Mouse (Mus musculus): ENCODE measurements around the gene Ilvbl. TPM values are rescaled to one million over a fixed set of nuclear protein-coding genes. Genes with fewer than 3 reads are reported as not detected.
A peak's percentile ranks its signal among the peaks of the same experiment; 100 is the strongest.

Gene Ilvbl
- polyA plus RNA-seq, 1 experiment from 2014 or later = 42.7 TPM

DNA sequence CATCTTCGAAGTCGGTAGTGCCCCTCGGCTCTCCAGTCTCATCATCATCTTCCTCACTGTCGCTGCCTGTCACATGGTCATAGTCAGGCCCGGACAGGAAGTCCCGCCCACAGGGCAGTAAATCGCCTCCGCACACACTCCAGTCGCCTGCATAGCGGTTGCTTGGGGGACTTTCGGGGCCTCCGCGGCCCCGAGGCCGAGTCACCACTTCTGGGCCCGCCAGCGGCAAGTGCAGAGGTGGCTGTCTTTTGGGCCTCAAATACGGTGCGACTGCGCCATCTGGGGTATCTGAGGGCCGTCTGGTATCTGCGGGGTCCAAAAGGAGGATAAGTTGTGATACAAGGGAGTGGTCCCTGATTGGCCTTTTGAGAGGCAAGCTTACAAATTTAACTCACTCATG lies 11.5 kb downstream of the Ilvbl start:
- Histone ChIP-seq H3K9ac (ENCODE audit: low read depth, low read length) (no peak overlapping the region), H3K4me2 (ENCODE audit: low read depth, low read length) (no peak overlapping the region), H3K27ac (replicated peaks; ENCODE audit: low read depth, low read length) (no peak overlapping the region), H3K4me3 (ENCODE audit: low read depth, low read length) (no peak overlapping the region), H3K36me3 (ENCODE audit: control insufficient read depth, insufficient read depth, low read length) (peaks cover 85% of the 10 kb centered on the region), H3K9me3 (ENCODE audit: control insufficient read depth, low read length) (no peaks in the 10 kb centered on the region), H3K27me3 (replicated peaks; ENCODE audit: control insufficient read depth, insufficient read depth, low read length) (no peaks in the 10 kb centered on the region), H3K4me1 (ENCODE audit: control insufficient read depth, insufficient read depth, low read length) (0 out of 2 replicates have a peak, but pooled peaks cover 6% of the 10 kb centered on the region)
- ATAC-seq (ENCODE audit: low read depth) (no peak), DNase-seq (ENCODE audit: low spot score) (no peak)
- WGBS = 81% methylated on average over 22 of the region's 22 CpGs

DNA sequence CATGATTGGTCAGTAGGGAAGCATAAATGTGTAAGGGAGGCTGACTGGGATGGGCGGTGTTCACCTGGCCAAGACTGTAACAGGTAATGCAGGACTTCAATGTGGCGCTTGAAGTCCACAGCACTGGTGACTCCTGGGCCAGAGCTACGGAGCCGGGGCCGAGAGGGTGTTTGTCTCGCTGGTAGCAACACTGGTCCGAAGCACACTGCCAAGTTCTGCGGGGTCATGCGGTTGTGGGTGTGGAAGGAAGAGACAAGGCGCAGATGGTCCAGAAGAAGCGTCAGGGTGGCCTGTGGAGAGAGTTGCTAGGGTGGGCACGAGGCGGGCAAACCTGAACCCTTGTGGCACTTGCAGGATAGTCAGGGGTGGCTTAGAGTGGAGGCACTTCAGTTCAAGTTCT lies 11.9 kb downstream of the Ilvbl start:
- Histone ChIP-seq H3K27me3 (replicated peaks; ENCODE audit: control insufficient read depth, insufficient read depth, low read length) (no peaks in the 10 kb centered on the region), H3K4me2 (ENCODE audit: low read depth, low read length) (no peak overlapping the region), H3K9me3 (ENCODE audit: control insufficient read depth, low read length) (no peaks in the 10 kb centered on the region), H3K4me3 (ENCODE audit: low read depth, low read length) (no peak overlapping the region), H3K4me1 (ENCODE audit: control insufficient read depth, insufficient read depth, low read length) (0 out of 2 replicates have a peak, but pooled peaks cover 6% of the 10 kb centered on the region), H3K27ac (replicated peaks; ENCODE audit: low read depth, low read length) (no peak overlapping the region), H3K9ac (ENCODE audit: low read depth, low read length) (no peak overlapping the region), H3K36me3 (ENCODE audit: control insufficient read depth, insufficient read depth, low read length) (peaks cover 81% of the 10 kb centered on the region)
- ATAC-seq (ENCODE audit: low read depth) (no peak), DNase-seq (ENCODE audit: low spot score) (no peak)
- 93% methylated on average over 13 of the region's 13 CpGs for WGBS

DNA sequence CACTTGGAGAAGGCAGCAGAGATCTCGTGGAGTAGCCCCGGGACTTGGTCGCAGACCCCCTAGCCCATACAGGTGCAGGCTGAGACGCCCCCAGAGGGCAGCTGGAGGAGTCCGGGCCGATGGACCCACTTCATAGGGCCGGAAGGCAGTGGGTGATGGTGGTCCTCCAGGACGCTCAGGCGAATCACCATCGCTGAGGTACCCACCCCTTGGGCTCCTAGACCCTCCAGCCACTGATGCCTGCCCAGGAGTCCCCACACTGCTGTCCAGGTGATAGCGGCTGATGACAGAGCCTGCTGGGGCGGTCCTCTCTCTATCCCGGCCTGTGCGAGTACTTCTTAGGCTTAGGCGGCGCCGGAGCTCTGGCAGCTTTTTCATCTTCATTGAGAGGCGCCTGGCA lies 15.1 kb downstream of the Ilvbl start:
- ATAC-seq (ENCODE audit: low read depth) (no peak), DNase-seq (ENCODE audit: low spot score) (no peak)
- Histone ChIP-seq H3K36me3 (ENCODE audit: control insufficient read depth, insufficient read depth, low read length) (peaks cover 53% of the 10 kb centered on the region), H3K27ac (replicated peaks; ENCODE audit: low read depth, low read length) (no peak overlapping the region), H3K27me3 (replicated peaks; ENCODE audit: control insufficient read depth, insufficient read depth, low read length) (no peaks in the 10 kb centered on the region), H3K4me3 (ENCODE audit: low read depth, low read length) (no peak overlapping the region), H3K9me3 (ENCODE audit: control insufficient read depth, low read length) (no peaks in the 10 kb centered on the region), H3K4me2 (ENCODE audit: low read depth, low read length) (no peak overlapping the region), H3K4me1 (ENCODE audit: control insufficient read depth, insufficient read depth, low read length) (0 out of 2 replicates have a peak, but pooled peaks cover 6% of the 10 kb centered on the region), H3K9ac (ENCODE audit: low read depth, low read length) (no peak overlapping the region)
- WGBS = 95% methylated on average over 13 of the region's 18 CpGs

DNA sequence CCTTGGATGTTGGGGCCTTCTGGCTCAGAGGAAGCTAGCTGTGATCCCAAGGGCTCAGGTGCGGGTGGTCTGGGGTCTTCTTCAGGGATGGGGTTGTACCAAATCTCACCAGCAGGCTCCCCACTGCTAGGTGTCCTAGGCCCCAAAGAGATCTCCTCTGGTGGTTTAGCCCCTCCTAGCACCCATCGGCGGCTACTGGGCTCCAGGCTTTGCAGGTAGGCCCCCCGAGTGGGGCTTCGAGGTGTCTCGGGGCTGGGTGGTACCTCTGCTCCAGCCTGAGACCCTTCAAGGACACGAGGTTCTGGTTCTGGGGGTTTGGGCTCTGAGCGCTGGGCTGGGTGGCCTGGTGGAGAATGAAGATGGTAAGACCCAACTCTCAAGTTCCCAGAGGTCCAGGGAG lies 15.8 kb downstream of the Ilvbl start:
- H3K4me2 ChIP-seq (ENCODE audit: low read depth, low read length) = peak overlapping the region; percentile 74
- no peak for ATAC-seq (ENCODE audit: low read depth)
- WGBS = 87% methylated on average over 8 of the region's 8 CpGs
- no peaks in the 10 kb centered on the region for H3K27me3 ChIP-seq (replicated peaks; ENCODE audit: control insufficient read depth, insufficient read depth, low read length)
- H3K4me1 ChIP-seq (ENCODE audit: control insufficient read depth, insufficient read depth, low read length) = 0 out of 2 replicates have a peak, but pooled peaks cover 6% of the 10 kb centered on the region
- peaks cover 47% of the 10 kb centered on the region for H3K36me3 ChIP-seq (ENCODE audit: control insufficient read depth, insufficient read depth, low read length)
- H3K27ac ChIP-seq (replicated peaks; ENCODE audit: low read depth, low read length) = 0 out of 2 replicates have a peak overlapping the region, but pooled peaks have one; percentile 89
- peak overlapping the region; percentile 87 for H3K9ac ChIP-seq (ENCODE audit: low read depth, low read length)
- H3K4me3 ChIP-seq (ENCODE audit: low read depth, low read length) = peak overlapping the region; percentile 69
- no peaks in the 10 kb centered on the region for H3K9me3 ChIP-seq (ENCODE audit: control insufficient read depth, low read length)
- DNase-seq (ENCODE audit: low spot score) = no peak

DNA sequence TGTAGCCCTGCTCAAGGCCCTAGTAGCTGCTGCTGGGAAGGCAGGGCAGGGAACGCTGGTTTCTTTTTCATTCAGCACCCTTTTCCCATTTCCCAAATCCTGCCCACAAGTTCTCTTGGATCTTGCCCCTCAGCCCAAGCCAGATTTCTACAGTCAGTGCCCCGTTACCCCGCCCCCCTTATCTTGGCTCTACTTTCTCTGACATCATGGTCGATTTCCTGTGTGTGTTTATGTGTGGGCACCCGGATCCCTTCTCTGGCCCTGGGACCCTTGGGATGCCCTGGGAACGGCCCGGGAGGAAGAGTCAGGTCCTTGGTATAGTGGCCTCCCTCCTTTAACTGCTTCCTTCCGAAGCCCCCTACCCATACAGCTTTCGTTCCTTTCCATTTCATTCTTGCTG lies 16.6 kb downstream of the Ilvbl start:
- 0 out of 2 replicates have a peak, but pooled peaks cover 6% of the 10 kb centered on the region for H3K4me1 ChIP-seq (ENCODE audit: control insufficient read depth, insufficient read depth, low read length)
- no peaks in the 10 kb centered on the region for H3K27me3 ChIP-seq (replicated peaks; ENCODE audit: control insufficient read depth, insufficient read depth, low read length)
- peak overlapping the region; percentile 87 for H3K9ac ChIP-seq (ENCODE audit: low read depth, low read length)
- 21% methylated on average over 9 of the region's 9 CpGs for WGBS
- peak overlapping the region; percentile 69 for H3K4me3 ChIP-seq (ENCODE audit: low read depth, low read length)
- peak overlapping the region; percentile 89 for H3K27ac ChIP-seq (replicated peaks; ENCODE audit: low read depth, low read length)
- peaks cover 39% of the 10 kb centered on the region for H3K36me3 ChIP-seq (ENCODE audit: control insufficient read depth, insufficient read depth, low read length)
- H3K4me2 ChIP-seq (ENCODE audit: low read depth, low read length) = peak overlapping the region; percentile 74
- ATAC-seq (ENCODE audit: low read depth) (no peak), DNase-seq (ENCODE audit: low spot score) (peak; percentile 38)
- no peaks in the 10 kb centered on the region for H3K9me3 ChIP-seq (ENCODE audit: control insufficient read depth, low read length)

DNA sequence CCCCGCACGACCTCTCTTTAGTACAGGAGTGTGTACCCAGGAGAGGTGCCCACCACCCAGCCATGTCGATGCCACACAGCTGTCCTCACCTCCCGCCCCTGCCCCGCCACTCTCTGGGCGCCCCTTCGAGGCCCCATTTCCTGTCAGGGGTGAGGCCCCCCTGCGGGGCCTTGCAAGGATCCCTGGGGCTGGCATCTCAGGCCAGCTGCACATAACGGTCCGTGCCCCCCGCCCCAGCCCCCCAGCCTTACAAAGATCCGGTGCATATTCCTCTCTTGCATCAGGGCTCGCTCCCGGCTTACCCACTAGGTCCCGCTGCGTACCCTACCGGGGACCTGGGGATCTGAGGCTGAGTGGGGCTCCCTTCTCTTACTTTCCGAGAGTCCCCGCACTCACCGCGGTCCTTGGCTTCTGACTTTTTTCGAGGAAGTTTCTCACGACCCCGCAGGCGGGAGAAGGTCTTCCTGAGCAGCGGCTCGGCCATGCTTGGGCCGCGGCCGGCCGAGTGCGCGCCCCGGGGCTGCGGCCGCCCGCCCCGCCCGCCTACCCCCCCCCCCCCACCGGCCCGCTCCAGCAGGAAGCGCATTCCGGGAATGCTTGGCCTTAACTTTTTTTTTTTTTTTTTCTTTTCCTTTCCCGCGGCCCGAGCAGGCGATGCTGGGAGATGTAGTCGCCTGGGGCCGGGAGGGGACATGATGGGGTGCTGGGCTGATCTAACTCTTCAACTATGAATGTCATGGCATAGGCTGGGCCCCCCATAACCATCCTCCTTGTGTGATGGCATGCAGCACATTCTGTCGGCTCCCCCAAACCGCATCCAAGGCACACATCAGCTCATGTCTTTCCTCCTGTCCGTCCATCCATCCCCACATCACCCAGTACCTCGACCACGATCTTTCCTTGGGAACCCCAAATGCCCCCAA lies 17.5 kb downstream of the Ilvbl start, which contains the start of gene Syde1:
Gene Syde1 (minus strand): TSS at position 559 of the 923 bp plus-strand sequence.
- Histone ChIP-seq H3K27ac (replicated peaks; ENCODE audit: low read depth, low read length) (peak within 1 kb of the TSS; percentile 89), H3K4me3 (ENCODE audit: low read depth, low read length) (peak within 1 kb of the TSS; percentile 69), H3K4me1 (ENCODE audit: control insufficient read depth, insufficient read depth, low read length) (0 out of 2 replicates have a peak, but pooled peaks cover 6% of the 10 kb centered on the region), H3K9ac (ENCODE audit: low read depth, low read length) (peak within 1 kb of the TSS; percentile 87), H3K27me3 (replicated peaks; ENCODE audit: control insufficient read depth, insufficient read depth, low read length) (no peaks in the 10 kb centered on the region), H3K36me3 (ENCODE audit: control insufficient read depth, insufficient read depth, low read length) (peaks cover 29% of the 10 kb centered on the region), H3K9me3 (ENCODE audit: control insufficient read depth, low read length) (no peaks in the 10 kb centered on the region), H3K4me2 (ENCODE audit: low read depth, low read length) (peak within 1 kb of the TSS; percentile 74)
- 4% methylated on average over 32 of the region's 54 CpGs for WGBS
- ATAC-seq (ENCODE audit: low read depth) (peak; percentile 85), DNase-seq (ENCODE audit: low spot score) (peak; percentile 85)

DNA sequence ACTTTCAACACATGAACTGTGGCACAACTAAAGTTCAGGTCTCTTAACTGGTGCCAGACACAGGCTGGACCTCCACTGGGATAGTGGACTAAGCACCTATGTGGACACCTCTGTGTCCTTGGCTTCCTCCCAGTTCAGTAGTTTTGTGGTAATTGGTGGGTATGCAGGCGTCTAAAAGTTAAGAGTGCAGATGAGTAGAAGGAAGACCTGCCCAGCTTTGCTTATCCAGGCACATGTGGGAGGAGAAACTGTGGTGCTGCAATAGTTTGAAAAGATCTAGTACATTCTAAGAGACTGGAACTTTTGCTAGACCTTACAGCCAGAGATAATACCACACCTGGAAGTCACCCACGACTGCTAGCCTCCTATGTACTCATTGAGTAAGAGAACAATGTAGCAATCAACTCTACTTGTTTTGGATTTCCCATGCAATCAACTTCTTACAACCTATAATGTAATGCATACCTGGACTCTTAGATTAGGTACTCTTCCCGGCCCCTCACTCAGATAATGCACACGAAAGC lies 18.8 kb downstream of the Ilvbl start:
- 80% methylated on average over 4 of the region's 4 CpGs for whole genome bisulfite sequencing
- H3K4me1 ChIP-seq (ENCODE audit: control insufficient read depth, insufficient read depth, low read length) = 0 out of 2 replicates have a peak, but pooled peaks cover 6% of the 10 kb centered on the region

DNA sequence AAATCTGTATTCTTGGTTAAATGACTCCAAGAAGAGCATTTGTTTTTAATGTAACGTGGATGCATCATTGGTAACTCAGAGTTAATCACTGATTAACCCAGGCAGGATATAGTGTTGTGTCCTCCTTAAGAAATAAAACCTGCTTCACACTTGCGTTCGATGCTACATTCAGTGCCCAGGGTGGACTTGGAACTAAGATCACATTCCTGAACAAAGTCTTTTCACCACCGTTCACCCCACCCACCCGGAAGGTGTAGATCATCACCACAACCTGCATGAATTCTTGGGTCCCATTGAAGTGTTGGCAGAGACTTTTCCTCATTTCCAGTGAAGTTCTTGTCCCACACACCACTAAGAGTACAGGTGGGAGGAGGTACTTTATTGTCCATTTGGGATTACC lies 19.6 kb downstream of the Ilvbl start:
- Histone ChIP-seq H3K36me3 (ENCODE audit: control insufficient read depth, insufficient read depth, low read length) (peaks cover 12% of the 10 kb centered on the region), H3K4me3 (ENCODE audit: low read depth, low read length) (no peak overlapping the region), H3K4me1 (ENCODE audit: control insufficient read depth, insufficient read depth, low read length) (0 out of 2 replicates have a peak, but pooled peaks cover 6% of the 10 kb centered on the region), H3K27me3 (replicated peaks; ENCODE audit: control insufficient read depth, insufficient read depth, low read length) (no peaks in the 10 kb centered on the region), H3K9me3 (ENCODE audit: control insufficient read depth, low read length) (no peaks in the 10 kb centered on the region), H3K9ac (ENCODE audit: low read depth, low read length) (no peak overlapping the region), H3K4me2 (ENCODE audit: low read depth, low read length) (no peak overlapping the region), H3K27ac (replicated peaks; ENCODE audit: low read depth, low read length) (no peak overlapping the region)
- ATAC-seq (ENCODE audit: low read depth) (no peak), DNase-seq (ENCODE audit: low spot score) (no peak)
- WGBS = 84% methylated on average over 5 of the region's 5 CpGs

More for the DNA sequence above, 18.8 kb downstream of the Ilvbl start:
- Histone ChIP-seq H3K4me2 (ENCODE audit: low read depth, low read length) (no peak overlapping the region), H3K4me3 (ENCODE audit: low read depth, low read length) (no peak overlapping the region), H3K9ac (ENCODE audit: low read depth, low read length) (no peak overlapping the region), H3K27ac (replicated peaks; ENCODE audit: low read depth, low read length) (no peak overlapping the region), H3K9me3 (ENCODE audit: control insufficient read depth, low read length) (no peaks in the 10 kb centered on the region), H3K27me3 (replicated peaks; ENCODE audit: control insufficient read depth, insufficient read depth, low read length) (no peaks in the 10 kb centered on the region), H3K36me3 (ENCODE audit: control insufficient read depth, insufficient read depth, low read length) (peaks cover 19% of the 10 kb centered on the region)
- DNase-seq (ENCODE audit: low spot score) (no peak), ATAC-seq (ENCODE audit: low read depth) (no peak)

All from embryonic facial prominence, embryonic 14.5 days (tissue).